Mouse (Mus musculus) large intestine, adult 2 months (tissue): ENCODE results near the gene N4bp2l1. TPM values are rescaled to one million over a fixed set of nuclear protein-coding genes. Genes with fewer than 3 reads are reported as not detected.
A peak's percentile ranks its signal among the peaks of the same experiment; 100 is the strongest.

Experiments
- DNase-seq: peaks from one replicate; pipeline ENCODE4 v3.0.0-alpha.2; 2012; ENCODE audit warnings: low read depth, low spot score
- WGBS: fragments of 180-500 bp; shearing (Covaris S2); methylation state at CpG from one replicate; pipeline ENCODE4 v1.1.7; 2018; 5-methylcytosine and 5-hydroxymethylcytosine counted together
- polyA plus RNA-seq: library from polyadenylated mRNA; depleted of rRNA; stranded (reverse); fragments of >200 nt; gene quantifications from 2 replicates; pipeline ENCODE4 v1.2.3, GENCODE M21; 2012; rRNA removed

N4bp2l1 gene
- polyA plus RNA-seq, 1 experiment: 4.5 TPM

GRCm38 (mm10) chr5:150570496-150571219 lies 26.3 kb downstream of the N4bp2l1 start:
- DNase-seq: no peak
- 87% methylated on average over 11 of the region's 11 CpGs for WGBS

- WGBS: 96% methylated on average over 5 of the region's 5 CpGs
- DNase-seq: no peak
These were observed 30.0 kb downstream of the N4bp2l1 start for GRCm38 (mm10) chr5:150566971-150567370.

- DNase-seq: no peak
- 38% methylated on average over 3 of the region's 3 CpGs for WGBS
These were observed 30.8 kb downstream of the N4bp2l1 start for GRCm38 (mm10) chr5:150566226-150566625.

- WGBS: 94% methylated on average over 6 of the region's 6 CpGs
- DNase-seq: no peak
These were observed 32.6 kb downstream of the N4bp2l1 start for GRCm38 (mm10) chr5:150564426-150564825.

GRCm38 (mm10) chr5:150561783-150562182 lies 35.2 kb downstream of the N4bp2l1 start:
- 64% methylated on average over 5 of the region's 5 CpGs for WGBS
- no peak for DNase-seq

- no peak for DNase-seq
These were observed 35.6 kb downstream of the N4bp2l1 start for GRCm38 (mm10) chr5:150561376-150561775.

GRCm38 (mm10) chr5:150560851-150561250 lies 36.1 kb downstream of the N4bp2l1 start:
- DNase-seq: no peak
- WGBS: 95% methylated on average over 5 of the region's 5 CpGs

GRCm38 (mm10) chr5:150559519-150560103 lies 37.4 kb downstream of the N4bp2l1 start:
- WGBS: 94% methylated on average over 6 of the region's 6 CpGs
- DNase-seq: no peak

- WGBS: 44% methylated on average over 3 of the region's 3 CpGs
- DNase-seq: no peak
These were observed 45.4 kb downstream of the N4bp2l1 start for GRCm38 (mm10) chr5:150551637-150552036.

GRCm38 (mm10) chr5:150543184-150543583 lies 53.8 kb downstream of the N4bp2l1 start:
- DNase-seq: no peak
- WGBS: 76% methylated on average over 2 of the region's 2 CpGs

- 100% methylated on average over 1 of the region's 1 CpGs for WGBS
- DNase-seq: no peak
These were observed 55.7 kb downstream of the N4bp2l1 start for GRCm38 (mm10) chr5:150541302-150541701.

GRCm38 (mm10) chr5:150525239-150525638 lies 71.7 kb downstream of the N4bp2l1 start:
- 89% methylated on average over 2 of the region's 2 CpGs for WGBS

GRCm38 (mm10) chr5:150522867-150523234 lies 74.1 kb downstream of the N4bp2l1 start:
- 2% methylated on average over 11 of the region's 11 CpGs for WGBS
- no peak for DNase-seq

More at GRCm38 (mm10) chr5:150525239-150525638, 71.7 kb downstream of the N4bp2l1 start:
- no peak for DNase-seq

- DNase-seq: peak; percentile 52
- 2% methylated on average over 62 of the region's 63 CpGs for WGBS
These were observed 74.8 kb downstream of the N4bp2l1 start, which contains the start of gene Brca2 for GRCm38 (mm10) chr5:150521937-150522866. Brca2 (plus strand) TSS chr5:150522630.

Other genes starting within 250 kb of the N4bp2l1 start
- not detected in 2 replicates for gene Zar1l, start 79.0 kb downstream of the N4bp2l1 start, polyA plus RNA-seq
- 2.8 and 4.7 TPM in 2 replicates for gene Brca2, start 74.6 kb downstream of the N4bp2l1 start, polyA plus RNA-seq
- 4.8 and 6.0 TPM in 2 replicates for gene N4bp2l2, start 69.0 kb upstream of the N4bp2l1 start, polyA plus RNA-seq
- 2.6 and 2.7 TPM in 2 replicates for gene Pds5b, start 76.6 kb upstream of the N4bp2l1 start, polyA plus RNA-seq